Mouse (Mus musculus): ENCODE data around the gene Kcnk4. TPM values are rescaled to one million over a fixed set of nuclear protein-coding genes. Genes with fewer than 3 reads are reported as not detected.
A peak's percentile ranks its signal among the peaks of the same experiment; 100 is the strongest.

The Kcnk4 gene
- polyA plus RNA-seq (2015; fragmentation: Nextera tagmentation; extraction: Ambion mirVana), result 3.6 and 5.0 TPM in 2 replicates

DNA sequence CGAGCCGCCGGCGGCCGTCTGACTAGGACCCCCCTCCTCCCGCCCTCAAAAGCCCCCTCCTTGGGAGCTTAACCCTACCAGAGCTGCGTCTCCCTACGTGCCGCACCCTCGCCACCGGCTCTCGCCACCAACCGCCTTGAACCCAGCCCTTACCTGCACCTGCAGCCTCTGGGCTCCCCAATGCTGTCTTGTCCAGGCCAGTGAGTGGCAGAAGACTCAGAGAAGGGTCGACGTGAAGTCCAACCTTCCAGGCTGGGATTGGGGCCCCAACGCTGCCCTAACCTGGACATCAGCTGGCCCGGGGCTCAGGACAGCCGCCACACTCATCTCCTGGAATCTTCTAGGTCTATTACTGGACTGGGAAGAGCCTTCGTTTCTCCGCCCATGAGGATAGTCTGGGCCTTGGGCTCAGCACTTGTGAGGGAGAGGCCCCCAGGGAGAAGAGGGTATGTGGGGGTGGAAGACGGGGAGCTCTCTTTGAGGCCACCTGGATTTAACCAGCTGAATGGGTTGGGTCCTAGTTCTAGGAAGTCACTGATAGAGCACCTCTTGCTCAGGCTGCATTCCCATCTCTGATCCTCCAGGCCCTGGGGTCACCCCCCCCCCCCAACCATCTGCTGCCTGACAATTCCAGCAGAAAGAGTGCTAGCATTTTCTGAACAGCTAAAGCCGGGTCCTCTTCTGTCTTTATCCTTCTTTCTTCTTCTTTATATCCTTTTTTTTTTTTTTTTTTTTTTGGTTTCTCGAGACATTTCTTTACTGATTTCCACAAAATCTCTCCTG is at the start of gene Kcnk4:
Gene Kcnk4 (minus strand): TSS at position 321 of the 783 bp plus-strand sequence.
- DNase-seq (ENCODE audit: low spot score), result no peak

DNA sequence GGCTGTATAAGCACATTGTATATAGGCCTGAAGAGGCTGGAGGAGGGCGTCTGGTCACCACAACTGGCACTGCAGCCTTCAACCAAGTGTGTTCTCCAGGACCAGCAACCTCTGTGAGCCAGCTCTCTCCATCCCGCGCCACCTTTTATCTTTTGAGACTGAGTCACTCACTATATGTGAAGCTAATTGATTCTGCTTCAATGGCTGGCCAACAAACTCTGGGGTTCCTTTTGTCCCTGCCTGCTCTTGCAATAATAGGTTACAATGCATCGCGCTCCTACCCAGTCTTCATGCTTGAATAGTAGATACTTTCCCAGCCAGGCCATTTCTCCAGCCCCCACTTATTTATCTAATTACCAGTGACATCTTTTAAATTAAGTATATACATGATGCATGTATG is 49.3 kb upstream of the Kcnk4 start:
- no peak for DNase-seq (ENCODE audit: low spot score)

DNA sequence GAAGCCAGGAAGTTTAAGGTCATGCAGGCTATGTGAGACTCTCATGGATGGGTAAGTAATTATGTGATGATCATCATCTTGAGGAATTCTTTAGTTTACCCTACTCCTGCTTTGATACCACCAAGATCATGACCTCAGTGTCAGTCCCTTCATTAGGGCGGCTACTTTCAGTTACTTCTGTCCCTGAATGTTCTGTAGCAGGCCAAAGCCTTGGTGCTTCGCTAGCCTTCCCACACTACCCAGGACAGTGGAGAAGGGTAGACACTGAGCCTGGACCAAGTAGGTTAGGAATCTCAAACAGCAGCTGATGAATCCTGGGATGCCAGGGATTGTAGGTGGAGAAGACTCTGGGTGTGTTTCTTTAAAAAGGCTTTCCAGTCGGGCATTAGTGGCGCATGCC is 47.1 kb upstream of the Kcnk4 start:
- DNase-seq (ENCODE audit: low spot score), result no peak

DNA sequence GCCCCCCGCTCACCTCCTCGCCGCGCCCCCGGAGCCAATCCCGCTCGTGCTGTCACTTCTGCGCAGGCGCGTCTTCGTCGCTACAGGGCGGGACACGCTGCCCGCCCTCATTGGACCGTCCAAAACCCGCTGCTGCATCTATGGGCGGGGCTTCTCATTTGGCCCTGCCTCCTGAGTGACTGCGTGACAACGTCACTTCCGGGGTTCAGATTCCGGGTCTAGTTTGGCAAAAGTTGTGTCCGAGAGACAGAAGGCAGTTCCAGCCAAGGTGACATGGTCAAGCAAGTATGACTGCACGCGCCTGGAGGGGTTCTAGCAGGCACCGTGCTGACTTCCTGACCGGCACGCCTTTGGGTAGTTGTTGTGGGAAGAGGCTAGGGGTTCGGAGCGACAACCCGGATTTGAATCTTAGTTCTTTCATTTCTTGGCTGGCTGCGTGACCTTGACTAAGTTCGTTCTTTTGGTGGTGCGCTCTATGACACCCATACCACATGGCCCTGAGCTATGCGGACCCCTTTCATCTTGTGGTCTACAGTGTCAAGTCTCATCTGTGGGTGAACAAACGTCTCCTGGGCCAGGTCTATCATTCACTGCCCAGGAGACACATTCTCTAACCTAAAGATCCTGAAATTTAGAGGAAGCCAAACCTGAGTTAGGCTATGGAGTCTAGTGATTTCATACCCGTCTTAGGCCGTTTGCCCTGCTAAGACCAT is 46.2 kb upstream of the Kcnk4 start, which contains the start of gene Fkbp2:
Gene Fkbp2 (minus strand): TSS at position 121 of the 713 bp plus-strand sequence.
- peak; percentile 99 for DNase-seq (ENCODE audit: low spot score)

DNA sequence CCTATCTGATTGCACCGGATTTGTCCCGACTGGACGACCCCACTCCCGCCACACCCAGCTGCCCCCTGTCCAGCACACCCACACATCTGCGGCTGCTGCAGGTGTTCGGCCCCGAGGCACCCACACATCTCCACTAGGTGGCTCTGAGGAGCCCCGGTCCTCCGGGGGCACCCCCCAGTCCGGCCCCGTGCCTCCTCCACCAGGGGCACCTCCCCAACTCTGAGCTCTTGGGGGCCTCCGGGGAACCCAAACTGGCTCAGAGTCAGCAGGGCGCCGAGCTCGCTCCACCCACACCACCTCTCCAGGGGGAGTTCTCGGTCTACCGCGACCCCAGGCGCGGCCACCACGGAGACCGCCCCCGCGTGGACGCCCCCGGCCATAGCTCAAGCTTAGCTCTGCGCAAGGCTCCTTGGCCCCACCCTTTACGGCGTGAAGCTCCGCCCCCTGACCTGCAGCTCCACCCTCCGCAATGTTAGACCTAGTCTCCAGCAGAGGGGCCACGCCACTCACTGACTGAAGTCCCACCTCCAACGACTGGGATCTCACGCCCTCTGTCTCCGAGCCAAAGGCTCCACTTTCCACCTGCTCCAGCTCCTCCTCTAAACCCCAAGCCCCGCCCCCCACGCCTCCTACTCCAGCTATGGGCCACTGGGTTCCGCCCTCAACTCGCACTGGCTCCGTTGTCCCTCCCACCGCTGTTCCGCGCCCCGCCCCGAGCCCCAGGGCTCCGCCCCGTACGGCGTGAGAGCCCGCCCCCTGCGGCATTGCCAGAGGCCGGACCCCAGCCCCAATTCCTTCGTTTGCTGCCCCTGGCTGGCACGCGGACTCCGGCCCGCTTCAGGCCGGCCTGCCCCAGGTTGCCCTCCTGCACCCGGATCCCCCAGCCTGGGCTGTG is 45.4 kb upstream of the Kcnk4 start:
- peak; percentile 100 for DNase-seq (ENCODE audit: low spot score)

DNA sequence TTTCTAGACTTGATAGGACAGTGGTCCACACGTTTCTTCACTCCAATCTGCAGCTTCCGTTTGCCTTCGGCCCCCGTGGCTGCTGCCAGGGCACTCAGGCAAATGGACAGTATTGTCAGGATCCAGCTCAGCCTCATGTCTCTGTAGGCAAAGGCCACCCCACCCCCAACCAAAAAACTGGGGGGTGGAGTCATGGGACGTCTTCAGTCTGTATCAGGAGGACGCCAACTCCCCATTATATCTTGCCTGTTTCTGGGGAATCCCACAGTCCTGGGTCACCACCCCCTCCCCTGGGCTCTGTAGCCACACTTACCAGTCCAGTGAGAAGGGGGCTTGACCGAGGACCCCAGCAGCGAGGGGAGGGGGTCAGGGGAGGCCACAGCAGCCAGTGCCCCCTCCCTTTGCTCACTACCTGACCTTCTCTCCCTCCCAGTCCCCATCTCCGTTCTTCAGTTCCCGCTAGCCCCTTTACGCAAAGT is 44.7 kb upstream of the Kcnk4 start:
- peak; percentile 50 for DNase-seq (ENCODE audit: low spot score)

DNA sequence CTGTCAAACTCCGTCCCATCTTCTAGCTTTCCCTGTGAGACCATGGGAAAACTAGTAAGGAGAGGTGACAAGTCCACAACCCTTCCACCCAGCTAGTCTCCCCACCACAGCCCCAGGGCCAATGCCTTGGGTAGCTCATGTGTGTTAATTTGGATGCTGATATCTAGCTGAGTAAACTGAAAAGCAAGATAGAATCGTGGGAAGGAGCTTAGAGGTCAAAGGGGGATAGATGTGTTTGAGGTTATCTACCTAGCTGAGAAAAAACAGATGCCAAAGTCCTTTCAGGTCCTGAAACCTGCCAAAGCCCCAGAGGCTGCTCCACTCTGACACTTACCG is 44.3 kb upstream of the Kcnk4 start:
- DNase-seq (ENCODE audit: low spot score), result no peak

DNA sequence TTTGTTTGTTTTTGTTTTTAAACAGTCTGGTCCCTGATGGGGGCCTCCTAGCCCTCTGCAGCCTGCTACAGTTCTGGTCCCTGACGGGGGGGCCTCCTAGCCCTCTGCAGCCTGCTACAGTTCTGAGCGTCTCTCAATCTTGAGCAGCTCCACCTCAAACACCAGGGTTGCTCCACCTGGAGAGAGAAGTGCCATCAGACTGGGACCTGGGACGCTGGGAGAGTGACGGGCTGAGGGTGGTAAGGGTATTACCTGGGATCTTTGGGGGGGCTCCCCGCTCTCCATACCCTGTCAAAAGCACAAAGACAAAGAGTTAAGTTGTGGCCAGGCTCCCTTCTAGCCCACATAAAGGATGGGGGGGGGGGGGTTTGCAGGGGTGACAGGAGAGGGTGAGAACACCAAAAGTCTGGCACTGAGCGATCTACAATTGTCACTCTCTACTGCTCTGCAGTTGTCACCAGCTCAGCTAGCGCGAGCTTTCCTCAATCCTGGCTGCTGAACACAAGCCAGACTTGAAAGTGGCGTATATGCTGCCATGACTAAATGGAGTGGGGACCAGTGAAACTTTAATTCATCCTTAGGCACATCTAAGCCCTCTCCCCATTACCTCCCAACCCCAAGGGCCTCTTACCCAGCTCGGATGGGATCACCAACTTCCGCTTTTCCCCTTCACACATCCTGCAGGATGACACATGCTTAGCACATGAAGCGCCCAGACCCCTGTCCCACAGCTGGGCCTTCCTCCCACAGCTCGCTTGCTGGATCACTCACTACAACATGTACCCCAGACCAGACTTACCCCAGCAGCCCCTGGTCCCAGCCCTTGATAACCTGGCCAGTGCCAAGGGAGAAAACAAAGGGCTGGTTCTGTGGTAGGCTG is 43.7 kb upstream of the Kcnk4 start:
- no peak for DNase-seq (ENCODE audit: low spot score)

DNA sequence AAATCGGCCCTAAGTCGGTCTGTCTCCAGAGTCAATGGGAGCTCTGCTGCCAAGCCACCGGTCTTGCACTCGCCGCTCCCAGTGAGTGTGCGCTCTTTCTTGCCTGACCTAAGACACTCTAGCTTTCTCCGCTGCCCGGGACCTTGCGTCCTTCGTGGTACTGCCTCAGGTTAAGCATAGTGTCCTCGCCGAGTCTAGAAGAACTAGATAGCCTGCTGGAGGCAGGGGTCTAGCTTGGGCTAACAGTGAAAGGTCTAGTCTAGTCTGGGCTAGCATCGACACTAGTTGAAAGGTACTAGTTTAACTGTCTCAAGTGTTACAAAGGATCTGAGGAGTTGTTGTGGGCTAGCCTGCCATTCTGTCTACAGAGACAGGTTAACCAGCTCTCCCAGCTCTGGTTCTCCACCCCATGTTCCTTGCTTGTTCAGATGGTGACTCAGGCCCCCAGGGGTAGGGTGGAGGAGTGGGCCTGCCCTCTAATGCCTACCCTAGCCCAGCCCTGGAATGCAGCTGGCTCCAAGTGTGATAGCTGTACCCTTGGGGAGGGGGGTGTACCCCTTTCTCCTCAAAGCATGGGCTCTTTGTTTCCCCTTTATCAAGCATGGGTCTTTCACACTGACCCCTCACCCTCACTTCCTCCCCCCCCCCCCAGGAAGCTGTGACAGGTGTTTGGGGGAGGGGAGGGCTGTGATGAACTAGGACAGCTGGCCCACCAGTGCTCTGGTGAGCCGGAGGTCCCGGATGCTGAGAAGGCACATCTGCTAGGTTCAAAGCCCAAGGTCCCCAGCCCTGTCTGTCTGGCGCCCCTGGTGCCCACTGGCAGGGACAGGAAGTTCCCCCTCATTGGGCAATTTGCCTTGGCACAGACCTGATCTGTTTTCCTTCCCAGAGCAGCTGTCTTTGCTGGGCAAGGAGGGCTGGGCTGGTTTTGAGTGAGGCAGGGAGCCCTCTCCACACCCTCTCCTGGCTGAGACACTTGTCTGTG is 41.5 kb upstream of the Kcnk4 start, which contains the start of gene Plcb3:
Gene Plcb3 (minus strand): TSS at position 934 of the 985 bp plus-strand sequence.
- peak; percentile 94 for DNase-seq (ENCODE audit: low spot score)

DNA sequence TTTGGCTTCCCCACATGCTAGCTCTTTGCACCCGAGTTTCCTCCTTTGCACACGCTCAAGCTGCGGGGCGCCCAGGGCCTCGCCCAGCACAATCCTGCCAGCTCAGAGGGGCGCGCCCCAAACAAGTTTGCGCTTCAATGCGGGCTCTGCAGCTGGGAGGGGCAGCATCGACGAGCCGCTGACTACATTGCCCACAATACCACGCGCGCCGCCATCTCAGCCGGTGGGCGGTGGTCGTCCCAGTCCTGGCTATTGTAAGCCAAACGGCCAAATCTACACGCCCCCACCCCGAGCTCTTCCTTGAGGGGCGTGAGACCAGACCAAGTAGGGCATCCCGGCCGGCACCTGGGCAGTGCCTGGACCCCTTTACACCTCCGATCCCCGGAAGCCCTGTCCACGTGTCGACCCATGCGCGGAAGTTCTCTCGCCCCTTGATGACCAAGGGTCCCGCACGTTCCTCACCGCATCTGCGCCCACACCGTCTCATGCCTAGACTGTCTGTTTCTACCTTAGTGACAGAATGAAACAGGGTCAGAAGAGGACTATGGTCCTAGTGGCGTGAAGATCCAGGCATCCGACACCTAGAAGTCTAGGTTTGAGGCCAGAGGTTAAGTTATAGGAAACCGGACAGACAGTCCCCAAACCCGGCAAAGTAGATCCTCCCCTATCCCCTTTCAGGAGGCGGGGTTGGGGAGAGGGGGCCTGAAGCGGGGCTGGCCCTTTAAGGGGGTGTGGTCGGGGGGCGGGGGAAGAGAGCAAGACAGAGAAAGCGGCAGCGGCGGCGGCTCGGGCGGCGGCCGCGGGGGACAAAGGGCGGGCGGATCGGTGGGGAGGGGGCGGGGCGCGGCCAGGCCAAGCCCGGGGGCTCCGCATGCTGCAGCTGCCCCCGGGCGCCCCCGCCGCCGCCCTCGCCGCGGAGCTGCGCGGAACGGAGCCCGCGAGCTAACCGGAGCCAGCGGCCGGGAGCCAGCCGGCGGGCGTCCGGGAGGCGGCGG is 40.2 kb upstream of the Kcnk4 start, which contains the start of gene Ppp1r14b:
Gene Ppp1r14b (plus strand): TSS at position 758 of the 995 bp plus-strand sequence.
- DNase-seq (ENCODE audit: low spot score), result peak; percentile 91

DNA sequence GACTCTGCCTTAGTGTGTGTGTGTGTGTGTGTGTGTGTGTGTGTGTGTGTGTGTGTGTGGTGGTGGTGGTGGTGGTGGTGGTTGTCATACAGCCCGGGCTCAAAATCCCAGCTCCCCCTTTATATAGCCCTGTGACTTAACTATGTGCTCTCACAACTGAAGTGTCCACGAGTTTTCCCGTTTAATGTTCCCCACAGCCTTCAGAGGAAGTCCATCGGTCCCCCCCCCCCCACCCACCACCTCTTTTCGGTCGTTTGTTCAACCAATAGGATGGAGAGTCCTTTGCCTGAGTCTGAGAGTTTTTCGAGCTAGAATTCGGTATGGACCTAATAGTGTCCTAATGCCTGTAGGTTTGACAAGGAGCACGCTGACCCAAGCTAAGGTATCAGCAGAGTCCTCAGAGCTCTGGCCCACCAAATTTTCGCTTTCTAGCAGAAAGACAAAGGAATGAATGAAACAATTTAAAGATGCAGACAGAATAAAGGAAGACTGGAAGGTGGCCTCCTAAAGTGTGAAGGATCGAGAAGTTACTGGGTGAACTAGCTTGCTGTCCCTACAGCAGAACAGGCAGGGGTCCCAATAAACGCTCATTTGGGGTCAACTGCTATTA is 39.4 kb upstream of the Kcnk4 start:
- no peak for DNase-seq (ENCODE audit: low spot score)

DNA sequence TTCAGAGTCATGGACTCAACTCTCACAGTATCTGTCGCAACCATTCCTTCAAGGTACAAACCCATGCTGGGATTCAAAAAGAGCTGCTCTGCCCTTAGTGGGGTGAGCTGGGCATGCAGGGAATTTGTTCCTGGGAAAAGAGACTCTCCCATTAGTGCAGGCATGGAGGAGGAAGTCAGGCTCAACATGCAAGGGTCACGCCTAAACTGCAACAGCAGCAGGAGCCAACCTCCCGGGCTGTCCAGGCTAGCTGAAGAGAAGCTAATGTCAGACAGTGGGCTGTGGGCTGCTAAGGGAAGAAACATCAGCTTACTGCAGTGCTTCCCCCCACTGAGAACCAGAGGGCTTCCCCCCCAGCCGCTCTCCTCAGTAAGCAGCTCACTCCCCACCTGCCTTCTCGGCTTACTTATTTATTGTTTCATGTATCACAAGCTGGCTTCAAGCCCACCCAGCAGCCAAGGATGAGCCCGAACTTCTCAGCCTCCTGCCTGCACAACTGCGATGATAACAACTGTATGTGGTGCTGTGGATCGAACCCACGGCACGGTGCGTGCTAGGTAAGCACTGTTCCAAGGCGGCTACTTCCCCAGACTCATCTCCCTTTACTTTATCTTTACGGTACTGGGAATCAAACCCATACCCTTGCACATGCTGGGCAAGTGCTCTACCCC is 38.1 kb upstream of the Kcnk4 start:
- no peak for DNase-seq (ENCODE audit: low spot score)

DNA sequence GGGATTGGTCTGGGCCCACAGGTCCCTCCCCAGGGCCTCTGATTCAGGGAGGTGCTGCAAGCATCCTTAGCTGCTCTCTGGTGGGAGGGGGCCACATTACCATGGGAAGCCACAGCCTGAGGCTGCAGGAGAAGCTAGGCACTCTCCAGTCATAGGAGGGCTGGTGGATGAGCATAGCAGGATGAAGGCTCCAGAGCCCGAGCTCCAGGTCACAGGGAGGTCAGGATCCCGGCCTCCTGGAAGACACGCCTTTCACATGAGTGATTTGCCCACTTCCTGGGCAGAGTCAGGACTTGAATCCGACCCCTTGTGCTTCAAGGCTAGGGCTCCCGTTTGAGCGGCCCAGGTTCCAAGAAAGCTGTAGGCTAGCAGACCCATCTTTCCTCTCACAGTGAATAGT is 37.3 kb upstream of the Kcnk4 start:
- no peak for DNase-seq (ENCODE audit: low spot score)

DNA sequence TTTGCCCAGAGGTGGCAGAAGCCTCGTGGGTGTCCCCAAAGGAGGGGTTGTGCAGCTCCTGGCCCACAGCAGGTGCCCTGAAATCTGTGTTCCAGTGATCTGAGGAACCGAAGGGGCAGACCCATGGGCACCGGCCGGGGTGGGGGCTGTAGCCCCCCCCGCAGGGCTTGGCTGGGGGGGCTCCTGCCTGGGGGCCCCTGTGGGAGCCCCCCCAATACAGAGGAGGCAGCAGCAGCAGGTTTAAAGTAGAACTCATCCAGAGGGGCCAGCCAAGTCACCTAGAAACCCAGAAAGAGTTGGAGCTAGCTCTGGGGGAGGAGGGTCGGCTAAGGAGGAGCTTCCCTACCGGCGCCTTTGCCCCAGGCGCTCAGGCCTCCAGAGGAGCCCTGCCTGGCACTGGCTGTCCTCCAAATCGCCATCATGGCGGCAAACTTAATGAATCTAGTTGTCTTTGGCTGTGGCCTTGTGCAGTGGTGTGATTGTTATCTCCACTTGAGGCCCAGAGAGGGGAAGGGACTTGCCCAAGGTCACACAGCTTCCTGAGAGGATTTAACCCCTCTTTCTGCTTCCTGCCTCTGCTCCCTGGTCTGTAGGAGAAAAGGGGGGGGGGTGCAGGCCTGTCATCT is 36.3 kb upstream of the Kcnk4 start:
- no peak for DNase-seq (ENCODE audit: low spot score)

DNA sequence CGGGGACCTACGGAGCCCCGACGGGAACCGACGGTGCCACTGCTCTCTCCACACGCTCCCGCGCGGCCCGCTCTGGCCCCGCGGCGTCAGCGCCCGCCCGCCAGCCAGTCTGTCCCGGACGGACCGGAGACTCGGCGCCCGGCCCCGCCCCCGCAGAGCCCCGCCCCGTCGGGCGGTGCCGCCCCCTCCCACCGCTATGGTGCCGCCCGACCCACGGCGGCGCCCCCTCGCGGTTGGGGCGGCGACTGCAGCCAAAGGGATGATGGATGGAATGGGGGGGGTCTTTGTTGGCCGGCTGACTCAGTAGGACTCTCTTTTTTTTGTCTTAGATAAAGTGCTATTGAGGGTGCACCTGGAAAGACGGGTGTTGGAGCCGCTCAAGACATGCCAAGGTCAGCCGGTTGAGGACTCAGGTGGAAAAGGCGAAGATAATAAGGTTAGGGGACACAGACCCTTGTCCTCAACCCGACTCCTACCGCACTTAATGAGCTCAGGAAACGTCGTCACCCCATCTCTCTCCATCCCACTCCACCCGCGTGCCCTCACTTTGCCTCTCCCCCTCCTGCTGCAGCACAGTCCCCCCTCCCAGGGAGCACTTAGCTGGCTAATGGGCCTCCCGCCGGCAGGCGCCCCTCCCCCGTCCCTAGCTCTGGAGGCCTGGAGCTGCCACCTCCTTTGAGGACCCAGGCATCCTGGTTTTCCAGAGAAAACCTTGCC is 35.5 kb upstream of the Kcnk4 start:
- DNase-seq (ENCODE audit: low spot score), result peak; percentile 77

DNA sequence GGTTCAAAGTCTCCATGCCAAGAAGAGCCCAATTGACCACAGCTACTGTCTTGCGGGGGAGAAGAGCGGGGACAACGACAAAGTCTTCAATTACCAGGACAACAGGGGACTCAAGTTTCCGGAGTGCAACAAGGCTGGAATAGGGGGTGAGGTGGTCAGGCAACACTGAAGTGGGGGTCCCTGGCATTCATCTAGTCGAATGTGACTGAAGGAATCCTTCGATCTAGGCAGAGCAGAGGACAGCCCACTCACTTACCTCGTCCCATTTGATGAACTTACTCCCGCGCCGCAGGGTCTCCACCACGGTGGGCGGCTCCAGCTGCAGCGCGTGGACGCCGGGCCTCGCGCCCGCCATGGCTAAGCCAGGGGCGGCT is 35.0 kb upstream of the Kcnk4 start:
- DNase-seq (ENCODE audit: low spot score), result no peak
